Mouse (Mus musculus): ENCODE measurements at regions not wholly inside any gene's neighbourhood (a gene's known extent, or its start where the extent isn't known, plus 50 kb on each side); places are given as distances from the start of the nearest gene placed in this dataset.

DNA sequence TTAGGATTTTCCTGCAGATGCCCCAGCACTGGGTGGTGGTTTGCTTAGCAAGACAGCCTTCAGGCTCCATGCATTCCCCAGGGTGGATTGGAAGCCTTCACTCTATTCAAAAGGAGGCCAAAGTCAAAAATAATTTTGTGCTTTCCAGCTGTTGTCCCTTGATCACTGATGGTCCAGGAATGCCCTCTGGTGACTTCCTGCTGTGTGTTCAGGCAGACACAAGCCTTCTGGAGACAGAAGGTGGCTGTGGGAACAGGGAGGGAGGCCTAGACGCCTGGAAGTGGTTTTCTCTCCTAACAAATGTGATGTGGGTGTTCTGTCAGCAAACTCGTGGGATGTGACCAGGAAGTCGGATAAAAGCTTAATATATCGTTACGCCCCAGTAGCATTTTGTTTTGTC lies 81.3 kb downstream of the Atp6ap1l start:
- peak; percentile 22 for DNase-seq

- no peak for DNase-seq
Observed at GRCm38 (mm10) chr13:90821898-90822297, 83.3 kb downstream of the Atp6ap1l start.

- DNase-seq, result no peak
Observed at GRCm38 (mm10) chr13:90820453-90820852, 84.7 kb downstream of the Atp6ap1l start.

DNA sequence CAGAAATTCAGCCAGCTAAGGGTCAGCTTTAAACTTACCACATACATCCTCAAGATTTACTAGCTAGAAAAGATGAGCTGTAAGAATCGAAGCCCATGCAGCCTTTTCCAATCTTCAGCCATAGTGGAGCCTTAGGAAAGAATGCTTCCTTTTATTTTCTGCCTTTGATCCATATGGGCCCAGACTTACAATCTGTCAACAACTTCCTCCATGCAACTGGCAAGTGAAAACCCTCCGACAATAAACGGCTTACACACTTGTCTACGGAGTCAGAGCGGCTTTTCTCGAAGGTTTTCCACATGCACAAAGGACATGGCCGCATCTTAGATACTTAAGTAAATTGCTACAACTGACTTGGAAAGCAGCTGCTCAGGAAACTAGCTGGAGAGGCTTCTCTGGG lies 85.2 kb downstream of the Atp6ap1l start:
- peak; percentile 27 for DNase-seq

GRCm38 (mm10) chr13:90814174-90814865 lies 90.8 kb downstream of the Atp6ap1l start:
- no peak for DNase-seq

DNA sequence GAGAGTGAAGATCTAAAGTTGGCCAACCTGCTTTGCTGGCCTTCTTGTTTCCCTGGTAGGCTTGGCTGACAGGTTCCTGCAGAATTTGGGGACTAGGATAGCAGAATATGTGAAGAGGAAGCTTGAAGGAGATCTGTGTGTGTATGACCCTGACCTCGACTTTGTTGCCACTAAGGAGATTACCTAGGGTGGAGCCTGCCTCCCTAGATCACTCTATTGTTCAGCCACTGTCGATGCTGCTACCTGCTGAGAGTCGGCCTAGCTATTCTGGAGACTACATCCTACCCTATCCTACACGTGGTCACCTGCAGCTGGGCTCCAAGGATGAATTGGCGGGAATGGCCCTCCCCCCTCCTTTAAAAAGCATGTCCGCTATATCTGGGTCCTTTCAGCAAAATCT lies 95.1 kb downstream of the Atp6ap1l start:
- no peak for DNase-seq

GRCm38 (mm10) chr13:90799641-90800040 lies 105.5 kb downstream of the Atp6ap1l start:
- no peak for DNase-seq

DNA sequence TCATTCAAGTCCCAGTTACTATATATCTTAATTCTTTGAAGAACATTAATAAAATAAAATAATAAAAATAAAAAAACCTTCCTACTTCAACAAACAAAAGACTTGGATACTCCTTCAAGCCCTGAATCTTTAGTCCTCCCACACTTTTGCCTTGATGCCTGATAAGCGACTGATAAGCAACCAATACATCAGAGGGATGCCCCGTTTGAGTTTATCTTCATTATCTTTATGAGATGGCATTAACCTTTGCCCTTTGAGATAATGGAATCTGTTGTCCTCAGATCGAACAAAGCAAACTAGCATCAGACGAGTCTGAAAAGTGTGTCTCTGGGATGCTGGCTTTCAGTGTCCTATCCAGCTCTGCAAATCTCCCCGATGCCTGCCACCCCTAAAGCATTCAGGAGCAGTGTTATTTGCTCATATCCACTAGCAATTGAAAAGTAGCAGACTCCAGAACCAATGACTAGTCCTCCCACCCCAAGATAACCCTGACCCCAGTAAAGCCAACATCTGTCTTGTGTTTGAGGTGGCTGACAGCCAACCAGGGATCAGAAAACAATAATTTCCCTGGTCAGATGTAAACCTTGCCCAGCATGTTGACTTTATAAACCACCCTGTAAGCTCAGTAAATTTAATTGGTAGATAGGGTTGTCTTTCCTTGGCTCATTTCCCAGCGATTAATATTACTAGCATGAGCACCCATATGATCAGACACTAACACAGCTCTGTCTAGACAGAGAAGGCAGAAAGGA lies 106.2 kb downstream of the Atp6ap1l start:
- peak; percentile 42 for DNase-seq

GRCm38 (mm10) chr13:90798381-90798780 lies 106.8 kb downstream of the Atp6ap1l start:
- no peak for DNase-seq

GRCm38 (mm10) chr13:90797209-90797608 lies 107.9 kb downstream of the Atp6ap1l start:
- no peak for DNase-seq

DNA sequence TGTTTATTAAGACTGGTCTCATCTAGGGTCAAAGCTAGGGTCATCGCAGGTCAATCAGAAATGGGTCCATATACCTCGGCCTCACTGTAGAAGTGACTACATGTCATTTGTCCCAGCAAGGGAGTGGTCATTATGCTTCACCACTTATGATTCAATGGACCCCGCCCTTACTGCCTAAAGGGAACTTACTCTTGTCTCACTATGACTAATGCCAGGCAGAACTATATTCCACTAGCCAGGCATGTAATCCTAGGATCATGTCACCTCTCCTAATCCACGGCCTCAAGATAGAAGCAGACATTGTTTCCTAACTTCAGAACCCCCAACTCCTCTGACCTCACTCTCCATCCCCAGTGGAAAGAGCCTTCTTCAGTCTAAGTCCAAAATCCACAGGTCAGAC lies 108.3 kb downstream of the Atp6ap1l start:
- DNase-seq, result no peak

- DNase-seq, result no peak
Observed at GRCm38 (mm10) chr13:90782435-90782834, 122.7 kb downstream of the Atp6ap1l start.

- peak; percentile 14 for DNase-seq
Observed at GRCm38 (mm10) chr13:90781974-90782373, 123.2 kb downstream of the Atp6ap1l start.

DNA sequence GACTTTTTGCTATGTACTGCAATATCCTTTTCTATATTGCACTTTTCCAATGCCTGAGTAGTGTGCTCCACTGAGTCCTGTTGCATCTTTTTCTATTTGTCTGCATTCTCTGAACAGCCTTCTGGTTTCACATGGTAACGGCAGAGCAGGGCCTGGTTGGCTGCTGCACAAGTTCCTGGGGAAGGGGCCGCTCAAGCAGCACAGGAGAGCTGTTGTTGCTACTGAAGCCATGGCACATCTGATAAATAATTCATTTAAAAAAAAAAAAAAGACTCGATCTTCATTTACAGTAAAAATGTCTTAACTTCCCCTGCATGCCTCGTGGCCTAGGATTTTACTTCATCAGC lies 127.2 kb downstream of the Atp6ap1l start:
- DNase-seq, result no peak

DNA sequence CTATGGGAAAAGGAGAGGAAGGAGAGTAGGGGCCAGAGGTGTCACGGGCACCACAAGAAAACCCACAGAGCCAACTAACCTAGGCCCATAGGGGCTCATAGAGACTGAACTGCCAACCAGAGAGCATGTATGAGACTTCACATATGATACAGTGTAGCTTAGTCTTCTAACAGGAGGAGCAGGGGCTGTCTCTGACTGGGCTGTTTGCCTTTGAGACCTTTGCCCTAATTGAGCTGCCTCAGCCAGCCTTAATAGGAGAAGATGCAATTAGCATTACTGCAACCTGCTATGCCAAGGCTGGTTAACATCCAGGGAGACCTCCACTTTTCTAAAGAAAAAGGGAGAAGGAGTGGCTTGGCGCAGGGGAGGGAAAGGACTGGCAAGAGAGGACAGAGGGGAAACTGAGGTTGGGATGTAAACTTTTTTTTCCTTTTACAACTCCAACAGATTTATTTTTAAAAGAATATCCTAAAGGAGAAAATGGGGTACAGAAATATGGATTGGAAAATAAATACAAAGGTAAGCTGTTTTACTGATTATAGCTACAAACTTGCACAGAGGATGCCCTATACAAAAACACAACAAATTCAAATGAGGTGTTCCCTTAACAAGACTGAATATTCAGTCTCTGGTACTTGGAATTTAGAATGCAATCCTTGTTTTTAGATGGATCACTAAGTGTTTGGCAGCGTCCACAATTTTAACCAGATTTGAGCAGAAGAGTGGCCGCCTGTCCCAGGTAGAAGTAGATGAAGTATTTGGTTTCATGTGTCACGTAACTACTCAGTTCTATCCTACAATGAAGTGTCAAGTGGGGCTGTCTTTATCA lies 127.8 kb downstream of the Atp6ap1l start:
- no peak for DNase-seq

DNA sequence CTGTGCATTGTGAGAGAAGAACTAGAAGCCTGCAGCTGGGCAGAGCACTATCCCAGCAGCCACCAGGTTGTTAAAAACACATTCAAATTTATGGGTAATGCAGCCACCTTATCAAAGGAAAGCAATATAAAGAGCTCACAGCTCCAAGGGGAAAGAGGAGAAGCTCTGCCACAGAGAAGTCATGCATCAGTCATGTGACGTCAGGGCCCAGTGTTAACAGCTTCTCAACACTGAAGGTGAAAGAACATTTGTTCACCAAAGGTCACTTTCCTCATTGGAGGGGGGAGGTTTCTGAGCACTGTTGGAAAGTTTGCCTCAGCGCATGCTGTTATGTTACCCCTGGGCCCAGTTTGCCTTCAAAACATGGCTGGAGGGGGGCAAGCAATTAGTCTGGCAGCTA lies 143.0 kb downstream of the Atp6ap1l start:
- DNase-seq, result peak; percentile 48

DNA sequence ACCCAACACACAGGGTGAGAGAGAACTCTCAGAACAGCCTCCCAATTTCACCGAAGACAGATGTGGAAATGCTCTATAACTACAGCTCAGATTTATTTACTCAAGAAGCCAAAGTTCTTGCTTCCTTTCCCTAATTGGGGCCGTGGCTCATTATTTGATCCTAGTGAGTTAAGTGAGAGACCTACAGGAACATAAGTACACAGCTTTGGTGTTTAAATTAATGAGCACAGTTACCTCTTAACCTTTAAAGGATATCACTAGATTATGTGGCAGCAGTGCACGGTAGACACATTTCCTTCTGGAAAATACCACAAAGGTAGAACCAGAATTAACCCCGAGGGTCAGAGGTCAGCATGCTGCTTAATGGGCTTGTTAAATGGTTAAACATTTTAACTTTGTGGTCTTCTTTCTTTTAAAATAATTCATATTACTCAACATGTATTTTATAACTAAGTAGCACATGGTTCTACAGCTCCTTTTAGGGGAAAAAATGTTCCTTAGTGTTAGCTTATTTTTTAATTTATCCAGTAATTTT lies 144.6 kb downstream of the Atp6ap1l start:
- DNase-seq, result peak; percentile 30

DNA sequence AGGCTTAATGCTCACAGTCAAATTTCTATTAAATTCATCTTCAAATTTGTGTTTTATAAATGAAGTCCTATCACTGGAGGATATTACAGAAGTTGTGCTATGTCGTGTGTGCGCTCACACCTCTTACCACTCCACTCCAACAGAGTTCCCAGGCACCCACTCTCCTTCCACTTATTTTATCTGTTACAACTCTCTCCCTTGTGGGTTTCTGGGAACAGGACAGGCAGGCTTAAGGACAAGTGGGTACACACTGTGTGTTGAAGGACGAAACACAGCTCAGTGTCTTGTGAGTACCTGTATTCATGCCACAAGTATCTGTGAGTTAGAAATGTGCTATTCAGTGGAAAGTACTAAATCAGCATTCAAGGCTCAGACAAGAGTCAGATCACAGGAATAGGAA lies 150.7 kb downstream of the Atp6ap1l start:
- DNase-seq, result no peak

GRCm38 (mm10) chr13:90749741-90750140 lies 155.4 kb downstream of the Atp6ap1l start:
- DNase-seq, result no peak

DNA sequence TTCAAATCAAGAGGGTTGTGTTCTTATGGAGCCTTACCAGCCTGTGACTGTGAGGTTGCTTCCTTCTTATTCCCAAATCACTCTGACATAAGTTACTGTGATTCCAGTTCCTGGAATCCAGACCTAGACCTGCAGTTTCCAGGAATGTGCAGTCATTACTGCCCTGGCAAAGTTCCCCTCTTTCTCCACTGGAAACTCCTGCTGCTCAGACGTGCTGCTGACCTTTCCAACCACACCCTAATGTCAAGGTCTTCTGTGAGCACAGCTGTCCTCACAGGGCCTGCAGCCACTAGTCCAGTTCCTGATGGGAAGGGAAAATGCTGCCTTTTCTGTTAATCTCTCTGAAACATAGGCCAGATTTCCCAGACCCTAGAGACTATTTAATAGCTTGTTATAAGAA lies 160.1 kb downstream of the Atp6ap1l start:
- no peak for DNase-seq

DNA sequence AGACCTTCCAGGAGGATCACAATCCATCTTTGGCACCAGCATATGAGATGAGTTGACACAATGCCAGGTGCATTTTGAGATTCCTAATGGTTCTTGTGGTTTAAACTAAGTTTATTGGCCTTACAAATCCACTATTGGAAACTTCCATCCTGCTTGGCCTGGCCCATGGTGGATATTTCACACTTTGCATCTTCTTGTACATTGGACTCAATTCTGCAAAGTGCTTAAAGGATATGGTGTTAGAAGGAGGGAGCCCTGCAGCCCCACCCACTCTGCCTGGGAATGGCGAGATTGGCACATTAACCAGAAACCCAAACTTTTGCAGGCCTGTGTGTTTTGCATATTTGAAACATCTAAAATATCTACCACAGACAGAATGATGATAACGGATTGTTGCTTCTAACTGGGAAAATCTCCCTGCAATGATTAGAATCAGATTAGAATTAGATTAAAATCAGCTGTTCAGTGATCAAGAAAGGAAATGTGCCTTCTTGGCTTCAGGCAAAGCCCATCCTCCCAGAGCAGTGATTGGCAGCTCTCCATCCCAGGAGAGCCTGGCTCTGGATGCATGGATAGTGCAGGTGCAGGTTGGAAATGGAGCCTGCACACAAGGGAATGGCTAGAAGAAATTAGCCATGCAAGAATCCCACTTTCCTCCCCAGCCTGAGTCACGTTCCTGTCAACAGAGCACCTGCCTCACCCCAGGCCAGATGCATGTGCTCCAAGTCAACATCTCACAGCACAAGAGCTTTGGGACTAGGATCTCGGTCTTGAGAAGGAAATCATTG lies 162.3 kb downstream of the Atp6ap1l start:
- no peak for DNase-seq

GRCm38 (mm10) chr13:90739797-90740196 lies 165.4 kb downstream of the Atp6ap1l start:
- no peak for DNase-seq

- DNase-seq, result no peak
Observed at GRCm38 (mm10) chr13:90738513-90738912, 166.6 kb downstream of the Atp6ap1l start.

All from embryo, embryonic 11 days (tissue).